Mouse (Mus musculus) small intestine, adult 2 months (tissue): ENCODE measurements at regions not wholly inside any gene's neighbourhood (a gene's known extent, or its start where the extent isn't known, plus 50 kb on each side); places are given as distances from the start of the nearest gene placed in this dataset.

ENCODE experiments used
- CTCF ChIP-seq: fragments of 200-500 bp; IDR thresholded peaks from 2 replicates; pipeline ENCODE4 v1.5.1; 2012; ENCODE audit warnings: low read depth, mild to moderate bottlenecking, control low read depth, inconsistent platforms, low read length, moderate library complexity, mixed read lengths; ENCODE audit not compliant: insufficient replicate concordance, insufficient read length; ENCODE audit errors: extremely low read depth
- POLR2A ChIP-seq: fragments of 200-500 bp; IDR thresholded peaks from 2 replicates; pipeline ENCODE4 v1.6.1; 2012; ENCODE audit warnings: low read depth, mild to moderate bottlenecking, control low read depth, inconsistent platforms, low read length, moderate library complexity

DNA sequence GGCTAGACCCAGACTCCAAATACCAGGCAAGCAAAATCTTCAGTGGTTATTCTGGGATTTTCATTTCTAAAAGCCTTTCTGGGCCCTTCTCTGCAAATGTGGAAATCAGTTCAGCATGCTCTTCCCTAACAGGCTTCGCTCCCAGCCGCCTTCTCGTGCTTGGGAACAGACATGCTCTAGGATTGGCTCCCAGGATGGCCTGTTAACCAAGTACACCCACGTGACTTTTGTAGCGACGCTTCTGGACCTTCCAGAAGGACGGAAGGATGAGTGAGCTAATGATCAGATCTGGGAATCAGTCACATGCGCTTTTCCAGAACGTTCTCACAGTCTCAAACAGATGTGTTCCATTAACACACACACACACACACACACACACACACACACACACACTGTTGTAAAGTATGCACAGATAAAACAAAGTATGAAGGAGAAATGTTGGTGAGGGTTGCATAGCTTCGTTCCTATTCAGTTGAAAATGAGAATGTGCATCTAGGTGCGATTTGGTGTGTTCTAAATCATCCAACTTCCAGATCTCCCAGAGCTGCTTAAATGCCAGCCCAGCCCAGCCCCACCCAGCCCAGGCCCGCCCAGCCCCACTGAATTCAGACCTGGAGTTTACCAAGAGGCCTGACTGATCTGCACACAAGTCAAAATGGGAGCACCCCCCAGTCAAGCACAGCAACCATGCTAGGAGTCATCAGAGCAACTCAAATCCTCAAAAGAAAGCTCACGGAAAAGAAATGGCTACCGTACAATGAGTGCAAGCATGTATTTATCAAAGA is 327.8 kb upstream of the Runx1 start:
- TF ChIP-seq CTCF (no peak), POLR2A (no peak)
